In the genomic region with DNA sequence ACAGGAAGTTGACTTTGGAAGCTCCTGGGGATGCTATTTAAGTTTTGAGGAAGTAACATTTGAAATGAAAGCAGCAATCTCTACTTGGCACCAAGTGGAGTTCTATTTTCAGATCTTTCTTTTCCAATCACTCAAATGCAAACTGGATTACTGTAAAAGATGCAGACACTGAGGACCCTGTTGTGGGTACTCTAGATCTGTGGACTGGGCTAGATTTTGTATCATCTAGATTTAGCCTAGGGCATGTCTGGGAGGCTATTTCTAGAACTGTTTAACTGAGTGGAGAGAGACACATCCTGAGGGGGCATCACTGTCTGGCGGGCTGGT, we compare ENCODE assay signal across 31 mouse cellular contexts. TPM values are rescaled to one million over a fixed set of nuclear protein-coding genes. Genes with fewer than 3 reads are reported as not detected.
DNase-seq lines count a peak whose midpoint lies in the region; ATAC-seq and TF ChIP-seq lines count a peak whose summit lies in the region.
"Had no signal": no experiment of that assay in that cellular context is flagged by ENCODE, and none has a peak within 500 bp of the region (broad histone marks: within the 10 kb centered on the region; RNA-seq: fewer than 3 reads in every experiment).

No protein-coding gene starts in this region.

- no peak for ATAC-seq in heart, embryonic 15.5 days (replicated peaks; ENCODE audit: insufficient number of reproducible peaks, insufficient read depth, low FRiP score, low read depth)
- ATAC-seq in lung, embryonic 16.5 days (ENCODE audit: low read depth) = peak; percentile 71; the same call in 1 of the 2 replicates
- peak; percentile 37; the same call in 1 of the 2 replicates for ATAC-seq in megakaryocyte, adult 5-6 weeks (ENCODE audit: poor library complexity, severe bottlenecking)
- ATAC-seq: CD4-positive, CD25-positive, alpha-beta regulatory T cell, adult 4 months; forebrain, embryonic 16.5 days; hindbrain, postnatal 0 days; intestine, embryonic 15.5 days had no signal

- no peaks in the 10 kb centered on the region for H3K4me1 ChIP-seq in heart, embryonic 15.5 days (replicated peaks)
- 0 out of 2 replicates have a peak, but pooled peaks cover 9% of the 10 kb centered on the region for H3K4me1 ChIP-seq in lung, embryonic 16.5 days (replicated peaks; ENCODE audit: control insufficient read depth, insufficient read depth, low read length)
- H3K4me1 ChIP-seq in bone marrow macrophage, adult 2 months (ENCODE audit: control insufficient read depth, insufficient read depth, low read length) = peaks cover 56% of the 10 kb centered on the region
- H3K4me1 ChIP-seq: hindbrain, embryonic 12.5 days; intestine, embryonic 15.5 days; limb, embryonic 10.5 days; limb, embryonic 15.5 days; liver, embryonic 15.5 days; neural tube, embryonic 15.5 days had no signal

- H3K27ac ChIP-seq in heart, embryonic 15.5 days = peak overlapping the region; percentile 2; the same call in 1 of the 2 replicates
- peak overlapping the region; percentile 87 for H3K27ac ChIP-seq in lung, embryonic 16.5 days (ENCODE audit: low read length)
- peak overlapping the region; percentile 96 for H3K27ac ChIP-seq in bone marrow macrophage, adult 2 months (ENCODE audit: insufficient read depth, low read depth, low read length)
- H3K27ac ChIP-seq: heart, embryonic 13.5 days; hindbrain, embryonic 12.5 days; hindbrain, postnatal 0 days; intestine, embryonic 15.5 days; limb, embryonic 10.5 days; limb, embryonic 15.5 days; liver, embryonic 15.5 days; neural tube, embryonic 15.5 days; stomach, postnatal 0 days had no signal

- no peak for TF ChIP-seq POLR2A in bone marrow macrophage, adult 2 months (IDR thresholded peaks at IDR 0.05; ENCODE audit: borderline replicate concordance, low read depth, low read length)

- no peaks in the 10 kb centered on the region for H3K9me3 ChIP-seq in heart, embryonic 15.5 days (replicated peaks)
- no peaks in the 10 kb centered on the region for H3K9me3 ChIP-seq in lung, embryonic 16.5 days (ENCODE audit: control insufficient read depth, low read length)
- H3K9me3 ChIP-seq: heart, embryonic 13.5 days; hindbrain, embryonic 12.5 days; intestine, embryonic 15.5 days; limb, embryonic 10.5 days; limb, embryonic 15.5 days; liver, embryonic 15.5 days; neural tube, embryonic 15.5 days had no signal

- no peak overlapping the region for H3K9ac ChIP-seq in heart, embryonic 15.5 days
- no peak overlapping the region for H3K9ac ChIP-seq in lung, embryonic 16.5 days (ENCODE audit: low read length)
- H3K9ac ChIP-seq: heart, embryonic 13.5 days; hindbrain, embryonic 12.5 days; intestine, embryonic 15.5 days; limb, embryonic 15.5 days; liver, embryonic 15.5 days; neural tube, embryonic 15.5 days had no signal

- no peak for DNase-seq in heart, postnatal 10 days
- no peak for DNase-seq in lung, postnatal 4 days
- DNase-seq in testis, postnatal 10 days (ENCODE audit: low spot score) = no peak
- DNase-seq: adrenal gland, postnatal 25 days; cerebellum, adult 9-11 months; gastrocnemius, postnatal 14 days; heart, adult 18-20 months; kidney, adult 2 months; kidney, postnatal 36 days; layer of hippocampus, postnatal 36 days; midbrain, embryonic 14.5 days; retina, postnatal 1 day; right cerebral cortex, postnatal 14 days; thymus, adult 2 months; thymus, postnatal 36 days had no signal

- WGBS in heart, embryonic 15.5 days = 56% methylated on average over 1 of the region's 1 CpGs
- 38% methylated on average over 1 of the region's 1 CpGs for WGBS in lung, embryonic 16.5 days

- no peak for TF ChIP-seq CTCF in bone marrow macrophage, adult 2 months (IDR thresholded peaks at IDR 0.05; ENCODE audit: low read depth, low read length)

- intact Hi-C loops in heart, postnatal 10 days (cut with DNase I) = no loop called here

- no peaks in the 10 kb centered on the region for H3K36me3 ChIP-seq in heart, embryonic 15.5 days
- no peaks in the 10 kb centered on the region for H3K36me3 ChIP-seq in lung, embryonic 16.5 days (ENCODE audit: control insufficient read depth, insufficient read depth, low read length)
- H3K36me3 ChIP-seq: heart, embryonic 13.5 days; hindbrain, embryonic 12.5 days; intestine, embryonic 15.5 days; limb, embryonic 10.5 days; limb, embryonic 15.5 days; liver, embryonic 15.5 days; neural tube, embryonic 15.5 days had no signal

- no peak overlapping the region for H3K4me2 ChIP-seq in heart, embryonic 15.5 days
- H3K4me2 ChIP-seq in lung, embryonic 16.5 days (ENCODE audit: low read depth, low read length) = no peak overlapping the region
- H3K4me2 ChIP-seq: heart, embryonic 13.5 days; hindbrain, embryonic 12.5 days; intestine, embryonic 15.5 days; limb, embryonic 15.5 days; liver, embryonic 15.5 days; neural tube, embryonic 15.5 days had no signal

- H3K27me3 ChIP-seq in heart, embryonic 15.5 days = no peaks in the 10 kb centered on the region
- H3K27me3 ChIP-seq in lung, embryonic 16.5 days (ENCODE audit: control insufficient read depth, insufficient read depth, low read depth, low read length) = no peaks in the 10 kb centered on the region
- H3K27me3 ChIP-seq: heart, embryonic 13.5 days; hindbrain, embryonic 12.5 days; intestine, embryonic 15.5 days; limb, embryonic 15.5 days; liver, embryonic 15.5 days; neural tube, embryonic 15.5 days had no signal

- H3K4me3 ChIP-seq in heart, embryonic 15.5 days = no peak overlapping the region
- H3K4me3 ChIP-seq in lung, embryonic 16.5 days (ENCODE audit: low read length) = no peak overlapping the region
- H3K4me3 ChIP-seq in bone marrow macrophage, adult 2 months (ENCODE audit: insufficient read depth, low read length) = 0 out of 2 replicates have a peak overlapping the region, but pooled peaks have one; percentile 13
- H3K4me3 ChIP-seq: erythroblast, embryonic 14.5 days; heart, embryonic 13.5 days; hindbrain, embryonic 12.5 days; intestine, embryonic 15.5 days; limb, embryonic 10.5 days; limb, embryonic 15.5 days; liver, embryonic 15.5 days; neural tube, embryonic 15.5 days had no signal

RNA-seq across cellular contexts. Expression of a gene that starts 11.5 kb away (rescaled TPM):
- 7.1 and 7.6 TPM in 2 replicates for polyA plus RNA-seq in heart, embryonic 15.5 days (2015; fragmentation: Nextera tagmentation; extraction: Ambion mirVana)
- total RNA-seq in heart, postnatal 10 days (2021) = 1 to 10 TPM; 2.3 TPM
- 16.0 and 17.3 TPM in 2 replicates for polyA plus RNA-seq in lung, embryonic 16.5 days (2015; fragmentation: Nextera tagmentation; extraction: Ambion mirVana)
- polyA plus RNA-seq in bone marrow macrophage, adult 2 months (2012; ENCODE audit: insufficient read depth, insufficient read length, missing spikeins) = 613 and 643 TPM in 2 replicates
- 497 and 530 TPM in 2 replicates for total RNA-seq in megakaryocyte, adult 5-6 weeks (2015)
- total RNA-seq in megakaryocyte, adult 5-6 weeks (2017) = 408 and 439 TPM in 2 replicates
- polyA plus RNA-seq: erythroblast, embryonic 14.5 days had no signal

Comparison
In these comparisons a context has a peak if more than half of its experiments do, and no peak if none do; other contexts are left out.
1. H3K27ac ChIP-seq: peak in every context shown above with its lines; median percentile 96 in bone marrow macrophage, adult 2 months; 87 in lung, embryonic 16.5 days; 2 in heart, embryonic 15.5 days.
2. RNA of a gene that starts 11.5 kb away (polyA plus RNA-seq): 613 to 643 TPM in bone marrow macrophage, adult 2 months; 16.0 to 17.3 TPM in lung, embryonic 16.5 days and 7.1 to 7.6 TPM in heart, embryonic 15.5 days; every median in the first group is over 10 times any median in the second.